Mouse (Mus musculus) Muller cell, postnatal 12 days (primary cell): ENCODE measurements around the gene Sspn.

ENCODE experiments used
- DNase-seq: peaks from one replicate; pipeline ENCODE4 v3.0.0-alpha.2; 2015; ENCODE audit errors: inconsistent ontology term

Sspn gene

DNA sequence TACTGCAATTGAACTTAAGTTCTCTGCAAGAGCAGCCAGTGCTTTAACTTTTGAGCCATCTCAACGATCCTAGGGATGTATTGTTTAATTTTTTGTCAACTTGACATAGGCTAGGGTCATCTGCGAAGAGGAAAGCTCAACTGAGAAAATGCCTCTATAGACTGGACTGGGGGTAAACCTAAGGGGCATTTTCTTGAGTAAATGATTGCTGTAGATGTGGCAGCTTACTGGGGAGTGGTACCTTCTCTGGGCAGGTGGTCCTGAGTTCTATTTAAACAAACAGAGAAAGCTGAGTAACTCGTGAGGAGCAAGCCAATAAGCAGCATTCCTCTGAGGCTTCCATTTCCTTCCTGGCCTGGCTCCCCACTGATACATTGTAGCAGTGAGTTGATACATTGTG is at the start of gene Sspn:
TSS of gene Sspn (plus strand) at position 301 of the 400 bp plus-strand sequence.
- DNase-seq: no peak

DNA sequence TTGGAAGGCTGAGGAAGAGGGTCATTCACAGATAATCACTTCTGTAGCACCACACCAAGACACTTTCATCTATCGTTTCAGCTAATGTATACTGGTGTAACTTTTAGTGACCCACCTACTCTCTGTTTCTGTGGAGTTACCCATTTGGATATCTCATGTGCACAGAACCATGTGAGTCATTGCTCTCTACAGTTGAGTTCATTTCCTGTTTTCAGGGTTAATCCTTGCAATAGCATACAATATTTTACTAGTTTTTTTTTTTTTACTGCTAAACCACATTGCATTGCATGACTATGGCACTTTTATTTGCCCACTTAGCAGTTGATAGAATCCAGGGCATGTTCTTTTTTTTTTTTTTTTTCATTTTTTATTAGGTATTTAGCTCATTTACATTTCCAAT is 48.4 kb upstream of the Sspn start:
- no peak for DNase-seq

DNA sequence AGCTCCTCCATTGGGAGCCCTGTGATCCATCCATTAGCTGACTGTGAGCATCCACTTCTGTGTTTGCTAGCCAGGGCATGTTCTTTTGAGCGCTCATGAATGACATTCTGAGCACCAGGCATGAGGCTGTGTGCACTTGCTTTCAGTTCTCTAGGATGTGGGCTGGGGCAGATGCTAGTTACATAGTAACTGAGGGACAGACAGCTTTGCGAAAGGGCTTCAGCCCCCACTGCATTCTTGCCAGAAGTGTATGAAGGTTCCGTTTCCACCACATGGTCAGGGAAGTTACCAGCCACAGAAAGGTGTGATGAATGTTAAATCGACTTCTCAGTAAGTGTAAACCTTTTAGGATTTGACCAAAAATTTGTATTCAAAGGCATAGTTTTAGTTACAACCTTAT is 47.8 kb upstream of the Sspn start:
- DNase-seq: no peak

DNA sequence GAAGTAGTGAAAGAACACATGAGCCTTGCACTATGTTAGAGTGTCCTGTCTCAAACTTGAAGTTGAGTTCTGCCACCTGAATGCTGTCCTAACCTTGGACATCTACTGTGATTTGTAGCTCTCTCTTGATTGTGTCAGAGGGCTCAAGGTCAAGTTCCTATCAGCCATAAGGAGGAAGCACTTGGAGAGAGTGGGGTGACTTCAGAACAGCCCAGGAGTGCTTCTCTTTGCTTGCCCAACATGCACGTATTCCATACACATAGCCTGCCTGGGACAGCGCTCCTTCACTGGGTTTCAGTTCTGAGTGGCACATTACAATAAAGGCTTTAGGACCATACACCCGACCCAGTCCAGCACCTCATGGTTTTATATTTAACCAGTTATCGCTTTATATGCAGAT is 46.4 kb upstream of the Sspn start:
- no peak for DNase-seq

DNA sequence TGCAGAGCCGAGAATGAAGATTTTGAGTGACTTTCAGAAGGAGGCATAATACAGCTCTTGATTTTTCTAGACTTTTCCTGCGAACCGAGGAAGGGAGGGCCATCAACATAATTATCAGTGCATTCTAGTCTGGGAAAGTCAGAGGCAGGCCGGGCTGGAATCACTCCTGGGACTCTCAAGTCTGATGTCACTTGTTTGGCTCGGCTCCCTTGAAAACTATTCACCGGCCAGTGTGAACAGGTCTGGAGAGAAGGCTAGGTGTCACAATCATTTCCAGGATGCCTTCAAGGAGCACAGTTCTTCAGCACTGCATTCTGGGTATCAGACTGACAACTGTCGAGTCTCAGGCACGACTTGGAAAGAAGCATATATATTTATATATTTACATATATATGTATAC is 45.2 kb upstream of the Sspn start:
- no peak for DNase-seq

DNA sequence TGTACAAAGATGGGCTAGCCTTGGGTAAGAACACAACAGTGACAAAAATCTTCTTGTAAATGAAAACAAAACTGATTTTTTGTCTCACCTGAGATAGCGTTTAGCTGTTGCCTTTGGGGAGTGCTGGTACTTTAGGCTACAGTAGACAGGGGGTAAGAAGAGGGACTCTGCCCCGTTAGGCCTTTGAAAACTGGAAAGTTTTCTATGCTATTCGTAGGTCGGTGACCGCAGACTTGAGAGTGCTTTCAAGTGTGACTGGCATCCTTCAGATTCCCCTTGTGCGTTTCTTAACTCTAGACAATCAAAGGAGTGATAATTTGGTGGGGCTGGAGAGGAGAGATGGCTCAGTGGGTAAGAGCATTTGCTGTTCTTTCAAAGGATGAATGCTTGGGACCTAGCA is 43.7 kb upstream of the Sspn start:
- DNase-seq: no peak

DNA sequence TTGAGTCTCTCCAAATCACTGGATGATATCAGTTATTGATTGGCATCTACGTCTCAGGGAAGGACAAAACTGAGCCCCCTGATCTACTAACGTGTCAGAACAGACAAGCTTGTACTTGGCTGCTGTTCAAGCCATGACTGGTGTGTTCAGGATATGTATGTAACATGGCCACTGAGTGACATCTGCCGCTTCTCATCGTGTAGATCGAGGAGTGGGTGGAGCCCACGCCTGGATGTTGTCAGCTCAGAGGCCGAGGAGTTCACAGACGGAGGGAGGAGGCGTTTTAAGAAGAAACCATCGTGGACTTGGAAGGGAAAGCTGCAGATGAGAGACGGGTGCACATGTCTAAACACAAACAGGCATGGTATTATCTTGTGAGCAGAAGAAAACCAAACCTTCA is 39.5 kb upstream of the Sspn start:
- no peak for DNase-seq

DNA sequence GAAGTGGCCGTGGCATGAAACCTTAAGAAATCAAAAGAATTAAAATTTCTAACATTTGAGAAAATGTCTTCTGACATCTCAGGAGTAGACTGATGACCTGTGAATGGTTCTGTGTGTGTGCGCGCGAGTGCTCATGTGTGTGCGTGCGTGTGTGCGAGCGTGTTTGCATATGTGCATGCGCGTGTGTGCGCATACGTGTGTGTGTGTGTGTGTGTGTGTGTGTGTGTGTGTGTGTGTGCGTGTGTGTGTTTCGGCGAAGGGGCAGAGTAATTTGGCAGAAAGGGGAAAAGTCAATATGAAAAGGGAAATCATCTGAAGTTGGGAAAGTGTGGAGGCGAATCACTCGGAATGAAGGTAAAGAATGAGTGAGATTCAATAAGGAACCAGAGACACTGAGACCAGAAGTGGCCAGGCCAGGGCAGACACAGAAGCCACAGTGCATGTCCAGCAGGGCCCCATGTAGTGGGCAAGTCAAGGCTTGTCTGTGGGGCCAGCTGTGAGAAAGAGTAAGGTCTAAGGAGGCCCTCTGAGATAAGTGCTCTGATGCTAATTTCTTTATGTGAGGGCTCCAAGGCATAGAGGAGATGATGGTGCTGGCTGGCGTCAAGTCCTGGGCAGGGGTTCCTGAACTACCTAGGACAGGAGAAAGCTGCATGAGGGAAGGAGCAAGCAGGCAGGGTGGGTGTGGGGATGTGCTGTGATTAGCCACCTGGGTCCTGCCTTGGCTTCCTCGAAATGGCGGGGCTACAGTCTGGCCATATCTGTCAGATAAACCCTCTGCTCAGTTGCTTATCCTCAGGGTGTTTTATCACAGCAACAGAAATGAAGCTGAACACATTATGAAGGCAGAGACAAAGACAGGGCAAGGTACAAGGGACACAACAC is 38.8 kb upstream of the Sspn start:
- DNase-seq: no peak

DNA sequence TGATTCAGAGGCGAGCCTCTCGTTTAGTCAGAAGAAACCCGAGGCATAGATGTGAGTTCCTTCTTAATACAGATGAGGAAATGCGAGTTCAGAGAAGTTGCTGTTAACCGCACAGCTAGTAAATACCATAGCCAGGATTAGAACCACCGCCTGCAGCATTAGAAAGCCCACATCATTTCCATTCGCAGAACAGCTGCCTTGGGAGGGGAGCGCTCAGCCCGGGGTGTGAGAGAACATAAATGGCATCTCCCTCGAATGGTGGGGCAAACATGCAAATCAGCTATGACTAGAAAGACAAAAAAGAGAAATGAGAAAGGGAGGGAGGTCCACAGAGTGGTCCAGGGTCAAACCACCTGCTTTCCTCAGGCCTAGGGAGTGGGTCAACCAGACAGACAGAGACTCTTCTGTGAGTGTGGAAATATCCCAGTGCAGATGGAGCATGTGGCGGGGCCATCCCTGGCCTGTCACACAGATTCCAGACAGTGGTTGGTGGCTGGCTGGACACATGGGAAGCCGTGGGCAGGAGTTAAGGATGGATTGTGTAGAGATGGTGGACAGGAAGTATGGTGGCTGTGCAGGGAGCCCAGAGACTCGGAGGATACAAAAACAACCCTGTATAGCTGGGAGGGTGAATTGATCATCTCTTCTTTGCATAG is 37.9 kb upstream of the Sspn start:
- DNase-seq: no peak

DNA sequence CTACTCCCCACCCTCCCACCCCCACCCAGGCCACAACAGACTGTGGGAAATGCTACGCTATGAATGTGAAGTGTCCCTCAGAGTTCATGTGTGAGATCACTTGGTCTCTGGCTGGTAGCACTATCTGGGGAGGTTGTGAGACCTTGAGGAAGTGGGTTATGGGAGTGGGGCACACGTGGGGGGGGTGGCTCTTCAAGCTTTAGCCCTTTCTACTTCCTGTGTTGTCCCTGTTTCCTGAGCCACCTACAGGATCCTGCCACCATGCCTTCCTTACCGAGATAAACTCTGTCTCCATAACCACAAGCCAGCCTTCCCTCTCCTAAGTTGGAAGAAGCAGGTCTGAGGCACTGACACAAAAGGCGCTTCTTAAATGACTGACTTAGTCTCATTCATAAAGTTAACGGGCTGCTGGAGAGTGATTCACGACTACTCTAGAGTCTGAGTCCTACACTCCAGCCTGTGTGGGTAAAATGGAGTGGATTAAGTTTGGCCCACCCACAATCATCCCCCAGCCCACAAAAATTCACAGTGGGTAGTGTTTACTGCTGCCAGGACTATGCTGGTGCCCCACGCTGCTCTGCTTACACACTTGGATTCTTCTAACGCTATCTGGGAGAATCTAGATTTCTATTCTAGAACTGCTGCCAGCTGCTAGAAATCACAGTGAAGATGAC is 36.6 kb upstream of the Sspn start:
- DNase-seq: peak; percentile 40

DNA sequence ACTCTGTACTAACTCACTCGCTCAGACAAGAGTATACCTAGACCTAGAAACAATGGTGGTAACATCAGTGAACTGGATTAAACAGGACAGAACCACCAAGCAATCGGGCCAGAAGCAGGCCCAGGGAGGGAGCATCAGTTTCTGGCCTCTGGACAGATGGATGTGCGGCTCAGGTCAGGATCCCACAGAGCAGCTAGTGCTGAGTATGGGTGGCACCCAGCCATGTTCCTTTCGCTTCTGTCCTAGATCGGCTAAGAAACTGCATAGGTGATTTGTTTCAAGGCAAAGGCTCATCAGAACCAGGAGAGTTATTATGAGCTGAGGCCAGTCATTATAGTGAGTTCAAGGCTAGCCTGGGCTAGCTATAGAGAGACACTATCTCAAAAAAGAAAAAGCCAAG is 27.3 kb upstream of the Sspn start:
- no peak for DNase-seq

DNA sequence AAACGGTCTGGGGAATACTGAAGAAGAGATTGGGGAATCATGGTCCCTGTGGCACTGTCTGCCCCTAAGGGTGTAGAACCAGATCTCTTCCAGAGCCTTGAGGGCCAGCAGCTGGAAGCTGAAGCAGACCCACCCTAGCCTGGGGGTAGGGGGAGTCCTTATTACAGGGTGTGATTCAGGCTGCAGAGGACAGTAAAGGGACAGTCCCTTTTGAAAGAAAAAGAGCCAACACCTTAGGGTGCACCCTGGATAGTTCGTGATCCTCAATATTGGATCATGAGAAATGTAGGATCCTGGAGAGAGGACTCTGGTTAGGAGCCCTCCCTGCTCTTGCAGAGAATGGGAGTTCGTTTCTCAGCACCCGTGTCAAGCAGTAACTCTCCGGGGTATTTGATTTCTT is 26.8 kb upstream of the Sspn start:
- DNase-seq: no peak

DNA sequence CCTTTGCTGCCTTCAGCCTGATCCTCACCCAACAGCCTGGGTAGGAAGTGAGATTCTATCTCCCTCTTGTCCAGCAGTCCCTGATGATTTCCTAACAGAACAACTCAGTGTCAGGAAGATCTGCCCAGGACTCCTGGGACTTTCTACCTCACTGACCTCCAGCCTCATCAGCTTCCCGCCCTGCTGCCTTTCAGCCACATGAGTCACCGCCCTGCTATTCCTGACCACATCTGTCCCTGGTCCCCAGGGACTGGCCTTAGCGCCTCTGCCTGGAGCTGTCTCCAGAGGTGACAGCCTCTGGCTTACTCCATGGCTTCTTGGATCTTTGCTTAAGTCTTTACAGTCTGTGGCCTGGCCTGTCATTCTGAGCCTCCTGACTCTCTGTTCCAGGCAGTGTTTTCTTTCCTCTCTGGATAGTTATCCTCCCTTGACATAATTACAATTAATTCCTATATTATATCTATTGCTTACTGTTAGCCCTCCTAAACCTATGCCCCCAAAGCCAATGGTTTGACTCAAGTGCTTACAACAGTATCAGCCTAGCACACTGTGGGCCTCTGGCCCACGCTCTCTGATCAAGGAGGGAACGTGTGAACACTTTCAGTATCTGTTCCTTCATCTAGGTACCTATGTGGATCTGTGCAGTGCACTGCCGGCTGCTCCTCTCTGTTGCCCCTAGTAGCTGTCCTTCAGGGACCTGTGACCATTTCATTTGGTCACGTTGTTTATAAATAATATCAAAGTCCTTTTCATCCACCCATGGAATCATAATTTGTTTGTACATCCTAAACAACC is 25.1 kb upstream of the Sspn start:
- DNase-seq: peak; percentile 73

DNA sequence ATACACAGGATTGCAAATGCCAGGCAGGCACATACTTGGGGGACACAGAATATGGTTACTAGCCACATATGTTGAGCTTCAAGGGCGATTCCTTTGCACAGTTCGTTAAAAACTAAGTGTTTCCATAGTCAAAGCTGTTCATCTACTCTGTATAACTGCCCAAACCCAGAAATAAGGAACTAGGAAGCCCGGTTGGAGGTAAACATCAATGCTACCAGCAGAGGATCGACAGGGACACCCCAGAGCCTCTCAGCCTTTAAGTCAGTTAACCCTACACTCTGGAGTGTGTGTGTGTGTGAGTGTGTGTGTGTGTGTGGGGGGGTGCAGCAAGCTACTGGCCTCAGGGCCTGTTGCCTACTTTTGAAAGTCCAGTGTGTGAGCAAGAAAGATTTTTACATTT is 21.5 kb upstream of the Sspn start:
- DNase-seq: no peak

DNA sequence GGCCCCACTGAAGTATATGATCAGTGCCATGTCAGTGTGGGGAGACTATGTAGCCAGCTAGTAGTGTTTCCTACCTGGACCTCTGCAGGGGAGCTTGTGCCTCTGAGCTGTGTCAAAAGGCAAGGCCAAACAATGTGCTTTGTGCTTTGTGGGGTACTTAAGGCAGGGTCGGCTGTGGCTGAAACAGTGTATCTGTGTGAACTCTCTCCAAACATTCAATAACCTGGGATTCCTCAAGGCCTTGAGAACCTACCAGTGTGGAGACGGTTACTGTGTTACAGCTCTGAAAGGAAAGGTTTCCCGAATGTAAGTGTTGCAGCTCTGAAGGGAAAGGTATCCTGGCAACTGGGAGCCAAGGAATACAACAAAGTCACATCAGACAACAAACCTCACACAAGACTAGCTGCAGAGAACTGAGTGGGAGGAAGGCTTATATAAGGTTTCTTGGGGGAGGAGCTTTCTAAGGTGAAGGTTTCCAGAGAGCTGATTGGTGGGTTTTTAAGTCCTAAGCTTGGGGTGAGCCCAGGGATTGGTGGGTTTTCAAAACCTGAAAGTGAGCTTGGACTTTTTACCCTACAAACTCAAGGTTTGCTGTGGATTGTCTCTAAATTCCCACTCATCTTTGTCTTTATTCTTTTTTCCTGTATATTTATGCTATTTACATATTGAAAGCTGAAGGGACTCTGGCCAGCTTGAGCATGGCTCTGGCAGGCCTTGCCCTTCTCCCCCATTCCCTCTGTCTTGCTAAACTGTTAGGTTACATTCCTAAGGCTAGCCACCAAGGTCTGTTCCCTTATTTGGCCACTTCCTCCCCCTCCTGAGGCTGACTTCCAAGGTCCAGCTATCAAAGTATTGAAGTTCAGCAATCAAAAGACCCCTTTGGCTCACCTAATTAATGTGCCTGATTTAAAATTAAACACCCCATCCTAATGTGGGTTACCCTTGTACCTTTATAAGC is 20.7 kb upstream of the Sspn start:
- DNase-seq: no peak

DNA sequence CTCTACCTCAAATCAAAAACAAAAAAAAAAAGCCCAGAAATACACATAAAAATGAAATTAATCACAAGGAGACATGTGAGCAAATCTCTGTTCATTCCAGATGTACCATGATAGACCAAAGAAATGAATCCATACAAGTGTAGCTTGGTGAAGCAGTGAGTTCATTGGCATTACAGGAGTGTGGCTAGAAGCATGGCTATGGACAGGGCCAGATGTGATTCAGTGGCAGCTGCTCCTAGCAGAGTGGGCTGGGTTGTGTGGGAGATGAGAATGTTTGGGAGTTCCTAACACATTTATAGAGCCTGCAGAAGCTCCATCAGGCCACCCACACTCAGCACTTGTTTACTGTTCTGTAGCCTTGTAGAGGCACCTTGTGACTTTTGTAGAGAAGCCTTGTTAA is 19.2 kb upstream of the Sspn start:
- no peak for DNase-seq

DNA sequence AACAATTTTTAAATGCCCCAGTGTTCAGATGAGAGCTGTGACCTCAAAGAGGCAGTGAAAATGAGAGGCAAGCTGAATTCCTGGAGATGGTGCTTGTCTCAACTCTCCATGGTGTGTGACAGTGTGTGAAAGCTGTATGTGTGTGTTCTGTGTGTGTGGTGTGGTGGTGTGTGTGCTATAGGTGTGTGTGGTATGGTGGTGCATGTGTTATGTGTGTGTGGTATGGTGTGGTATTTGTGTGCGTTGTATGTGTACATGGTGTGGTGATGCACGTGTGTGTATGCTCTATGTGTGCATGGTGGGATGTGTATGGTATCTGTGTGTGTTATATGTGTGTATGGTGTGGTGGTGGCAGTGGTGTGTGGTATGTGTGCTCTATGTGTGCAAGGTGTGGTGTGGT is 16.0 kb upstream of the Sspn start:
- DNase-seq: no peak

DNA sequence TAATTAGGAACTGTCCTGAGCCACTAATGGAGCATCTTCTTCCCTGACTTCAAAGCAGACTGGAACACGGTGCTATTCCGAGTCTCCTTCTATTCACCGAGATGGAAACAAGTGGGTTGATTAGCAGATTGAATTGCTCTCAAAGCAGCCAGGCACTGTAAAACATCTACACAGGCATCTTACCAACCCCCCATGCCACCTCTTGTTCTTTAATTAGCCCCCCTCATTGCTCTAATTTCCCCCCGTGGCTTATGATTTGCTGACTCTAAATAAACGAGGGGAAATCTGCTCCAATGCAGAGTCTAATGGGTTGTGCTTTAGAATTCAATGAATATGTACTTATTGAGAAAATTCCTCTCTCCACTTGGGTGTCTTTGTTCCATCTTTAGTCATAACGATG is 15.0 kb upstream of the Sspn start:
- DNase-seq: no peak

DNA sequence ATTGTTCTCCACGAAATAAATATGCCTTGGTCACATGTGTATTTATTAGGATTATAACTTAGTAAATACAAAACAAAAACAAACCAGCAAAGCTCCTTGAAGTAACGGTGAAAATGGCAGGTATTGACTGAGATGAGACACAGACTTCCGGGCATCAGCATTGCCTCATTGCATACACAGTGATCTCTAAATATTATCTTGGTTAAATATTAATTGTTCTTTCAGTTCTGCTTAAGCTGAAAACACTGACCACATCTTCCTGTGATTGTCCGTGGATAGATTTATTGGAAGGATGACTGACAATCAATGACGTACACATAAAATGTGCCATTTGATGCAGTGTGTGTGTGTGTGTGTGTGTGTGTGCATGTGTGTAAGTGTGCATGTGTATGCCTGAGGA is 13.2 kb upstream of the Sspn start:
- DNase-seq: no peak

DNA sequence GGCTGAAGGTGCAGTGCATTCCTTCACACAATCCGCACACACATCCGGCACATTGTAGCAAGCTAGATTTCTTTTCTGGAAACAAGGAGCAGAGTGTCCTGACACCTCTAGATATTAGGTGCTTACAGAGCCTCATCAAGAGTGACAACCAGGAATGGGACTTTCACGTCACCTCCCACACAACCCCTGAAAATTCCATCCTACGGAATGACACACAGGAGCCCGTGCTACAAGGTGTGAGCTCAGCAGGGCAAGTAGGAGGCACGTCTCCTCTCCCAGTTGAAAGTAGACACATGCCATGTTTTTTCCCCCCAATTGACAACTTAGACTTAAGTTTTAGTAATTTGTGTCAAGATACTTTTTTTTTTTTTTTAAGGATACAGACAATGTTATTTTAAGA is 7.8 kb upstream of the Sspn start:
- DNase-seq: no peak
